Mouse (Mus musculus) gastrocnemius, postnatal 25 days (tissue): ENCODE measurements around the gene Iqcd. TPM values are rescaled to one million over a fixed set of nuclear protein-coding genes. Genes with fewer than 3 reads are reported as not detected.

ENCODE experiments used
- DNase-seq: peaks from one replicate; pipeline ENCODE4 v3.0.0; 2022
- total RNA-seq, 2 experiments: library from RNA; stranded (reverse); gene quantifications; 1 replicate in 1 of 2; 2 replicates in 1 of 2; pipeline ENCODE4 v1.2.3; 2021

Gene Iqcd
- total RNA-seq, 2 experiments from 2014 or later = 0.18 TPM; not detected in 1

GRCm38 (mm10) chr5:120571056-120571740, 17.6 kb upstream of the Iqcd start:
- no peak for DNase-seq

- no peak for DNase-seq
Observed at GRCm38 (mm10) chr5:120574469-120575063, 14.2 kb upstream of the Iqcd start.

GRCm38 (mm10) chr5:120576781-120577301, 12.0 kb upstream of the Iqcd start:
- no peak for DNase-seq

GRCm38 (mm10) chr5:120577935-120578441, 10.8 kb upstream of the Iqcd start:
- no peak for DNase-seq

GRCm38 (mm10) chr5:120578504-120579081, 10.2 kb upstream of the Iqcd start:
- DNase-seq = peak; percentile 62

GRCm38 (mm10) chr5:120579211-120579897, 9.5 kb upstream of the Iqcd start:
- DNase-seq = peak; percentile 88

- DNase-seq = no peak
Observed at GRCm38 (mm10) chr5:120579898-120580626, 8.8 kb upstream of the Iqcd start.

GRCm38 (mm10) chr5:120582002-120582401, 6.8 kb upstream of the Iqcd start:
- no peak for DNase-seq

GRCm38 (mm10) chr5:120583511-120583910, 5.3 kb upstream of the Iqcd start:
- no peak for DNase-seq

- DNase-seq = no peak
Observed at GRCm38 (mm10) chr5:120584968-120585367, 3.8 kb upstream of the Iqcd start.

GRCm38 (mm10) chr5:120586741-120587615, 1.8 kb upstream of the Iqcd start:
- DNase-seq = no peak

- no peak for DNase-seq
Observed at GRCm38 (mm10) chr5:120587616-120587926, 1.2 kb upstream of the Iqcd start.

- peak; percentile 53 for DNase-seq
Observed at GRCm38 (mm10) chr5:120587940-120588568, 762 bp upstream of the Iqcd start.

- DNase-seq = no peak
Observed at GRCm38 (mm10) chr5:120590356-120591010, 1.7 kb downstream of the Iqcd start.

GRCm38 (mm10) chr5:120592141-120592540, 3.3 kb downstream of the Iqcd start:
- DNase-seq = no peak

- DNase-seq = no peak
Observed at GRCm38 (mm10) chr5:120594485-120594884, 5.7 kb downstream of the Iqcd start.

- no peak for DNase-seq
Observed at GRCm38 (mm10) chr5:120599625-120600024, 10.8 kb downstream of the Iqcd start.

GRCm38 (mm10) chr5:120600946-120601668, 12.3 kb downstream of the Iqcd start:
- DNase-seq = no peak

- no peak for DNase-seq
Observed at GRCm38 (mm10) chr5:120602210-120602609, 13.4 kb downstream of the Iqcd start.
